Mouse (Mus musculus) mature B cell (primary cell): ENCODE data around the gene Aprt.

Experiments used
- in situ Hi-C: fragments of 300-500 bp; cut with MboI; formaldehyde crosslinking; loops from 2 replicates; pipeline ENCODE4 v1.14.3; 2019

Aprt gene

GRCm38 (mm10) chr8:122537033-122537432 lies 39.7 kb downstream of the Aprt start:
- in situ Hi-C loops: no loop called here

DNA sequence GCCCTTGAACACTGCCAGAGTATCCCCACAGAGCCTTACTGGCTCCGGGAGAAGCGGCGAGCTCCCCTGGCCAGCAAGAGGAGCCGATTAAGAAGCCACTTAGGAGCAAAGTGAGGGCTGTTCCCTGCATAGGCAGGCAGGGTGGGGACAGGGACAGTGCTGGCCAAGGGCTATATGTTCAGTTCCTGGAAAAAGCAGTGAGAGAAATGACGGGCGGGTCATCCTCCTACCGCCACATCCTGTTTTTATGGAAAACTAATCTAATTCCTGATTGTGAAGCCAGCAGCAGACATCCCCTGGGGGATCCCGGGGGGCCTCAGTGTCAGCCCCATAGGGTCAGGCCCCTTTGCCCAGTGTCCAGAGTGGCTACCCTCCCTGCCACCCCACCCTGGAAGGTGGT lies 45.4 kb downstream of the Aprt start:
- in situ Hi-C loops: no loop called here

DNA sequence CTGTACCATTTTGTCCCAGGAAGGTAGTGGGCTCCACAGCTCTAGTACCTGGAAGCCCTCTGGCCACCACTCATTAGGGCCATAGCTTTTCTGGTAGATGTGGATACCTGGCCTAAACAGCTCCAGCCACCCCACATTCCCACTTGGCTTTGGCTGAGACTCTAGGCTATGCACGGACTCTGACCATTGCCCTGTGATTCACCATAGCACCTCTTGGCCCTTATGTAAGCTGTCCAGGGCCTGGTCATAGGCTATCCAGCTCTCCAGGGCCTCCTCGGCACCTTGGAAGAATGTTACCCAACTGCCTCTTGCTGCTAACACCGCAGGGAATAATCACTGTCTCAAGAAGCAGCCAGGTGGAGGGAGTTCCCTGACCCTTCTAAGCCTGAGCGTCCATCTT lies 47.5 kb downstream of the Aprt start:
- in situ Hi-C loops: no loop called here

- in situ Hi-C loops: no loop called here
Measured at GRCm38 (mm10) chr8:122527937-122528336, 48.8 kb downstream of the Aprt start.

DNA sequence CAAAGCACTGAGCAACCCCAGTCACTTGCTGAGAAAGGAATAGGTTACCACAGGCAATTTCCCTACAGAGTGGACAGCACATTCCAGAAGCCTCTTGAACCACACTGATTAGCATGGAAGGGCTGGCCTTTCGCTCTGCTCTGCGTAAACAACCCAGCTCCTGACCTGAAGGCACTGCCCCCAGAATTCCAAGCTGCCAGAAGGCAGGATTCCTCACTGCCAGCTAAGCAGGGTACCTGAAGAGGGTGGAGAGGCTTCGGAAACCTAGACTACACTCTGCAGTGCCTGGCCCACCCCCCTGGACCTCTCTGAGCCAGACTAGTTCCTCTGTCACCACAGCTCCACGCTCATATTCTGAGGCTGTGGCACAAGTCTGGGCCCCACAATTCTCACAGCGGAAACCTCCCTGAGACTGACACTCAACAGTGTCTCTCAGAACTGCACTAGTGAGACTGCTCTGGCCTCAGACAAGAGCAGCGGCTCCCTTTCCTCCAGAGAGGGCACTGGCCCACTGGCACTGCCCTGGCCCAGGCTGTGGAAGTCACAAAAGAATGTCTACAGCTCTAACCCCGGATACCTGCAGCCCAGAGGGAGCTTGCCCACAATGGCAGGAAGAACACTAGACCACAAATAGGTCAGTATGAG lies 50.1 kb downstream of the Aprt start:
- in situ Hi-C loops: no loop called here

GRCm38 (mm10) chr8:122526084-122526483 lies 50.6 kb downstream of the Aprt start:
- in situ Hi-C loops: no loop called here

GRCm38 (mm10) chr8:122525004-122525403 lies 51.7 kb downstream of the Aprt start:
- in situ Hi-C loops: no loop called here
